Mouse (Mus musculus) heart, postnatal 0 days (tissue): ENCODE data around the gene Ier3.

Source experiments
- CTCF ChIP-seq: IDR thresholded peaks from 2 replicates; pipeline ENCODE4 v1.5.1; 2016; ENCODE audit warnings: antibody characterized with exemption, control low read depth, low read depth
- EP300 ChIP-seq: IDR thresholded peaks from 2 replicates; pipeline ENCODE4 v1.6.1; 2016; ENCODE audit warnings: antibody characterized with exemption, low read depth

GRCm38 (mm10) chr17:35842006-35842405, 20.5 kb downstream of the Ier3 start:
- TF ChIP-seq CTCF (no peak), EP300 (no peak)
